Mouse (Mus musculus) lung, adult 2 months (tissue): Measurements from ENCODE around the gene Ccng2.

Source experiments
- CTCF ChIP-seq: fragments of 200-500 bp; IDR thresholded peaks from 2 replicates; pipeline ENCODE4 v1.5.1; 2011; ENCODE audit warnings: mild to moderate bottlenecking, low read length, control low read depth; ENCODE audit not compliant: insufficient read depth
- POLR2A ChIP-seq: fragments of 200-500 bp; IDR thresholded peaks from 2 replicates; pipeline ENCODE4 v1.6.1; 2011; ENCODE audit warnings: low read depth, mild to moderate bottlenecking, control low read depth, low read length, borderline replicate concordance; ENCODE audit errors: extremely low read depth

GRCm38 (mm10) chr5:93266883-93267704 is at the start of gene Ccng2:
- no peak for TF ChIP-seq CTCF
- peak; percentile 98 for TF ChIP-seq POLR2A
